Mouse (Mus musculus) testis, adult 2 months (tissue): ENCODE data around the gene Slc15a1.

Experiments used
- CTCF ChIP-seq: fragments of 200-500 bp; IDR thresholded peaks from 2 replicates; pipeline ENCODE4 v1.5.1; 2012; ENCODE audit warnings: low read depth, mild to moderate bottlenecking, inconsistent platforms, low read length, moderate library complexity; ENCODE audit not compliant: control insufficient read depth, insufficient read depth, insufficient replicate concordance
- POLR2A ChIP-seq: fragments of 200-500 bp; IDR thresholded peaks from 2 replicates; pipeline ENCODE4 v1.6.1; 2012; ENCODE audit warnings: low read depth, mild to moderate bottlenecking, inconsistent platforms, low read length, moderate library complexity; ENCODE audit not compliant: control insufficient read depth

GRCm38 (mm10) chr14:121473869-121474268 is 31.2 kb downstream of the Slc15a1 start:
- TF ChIP-seq POLR2A (no peak), CTCF (no peak)
